In genomic region chr5:136135571-136136291, GRCm38 (mm10) we compare ENCODE assay signal across 8 mouse cellular contexts. TPM values are rescaled to one million over a fixed set of nuclear protein-coding genes. Genes with fewer than 3 reads are reported as not detected.
A peak's percentile ranks its signal among the peaks of the same experiment; 100 is the strongest.
DNase-seq lines count a peak whose midpoint lies in the region; ATAC-seq and TF ChIP-seq lines count a peak whose summit lies in the region.

Gene Lrwd1, minus strand, starts transcription at chr5:136136074.
Gene Alkbh4, plus strand, starts transcription at chr5:136136146.

- 0 out of 2 replicates have a peak, but pooled peaks cover 1% of the 10 kb centered on the region for H3K4me1 ChIP-seq in cortical plate, adult 2 months (ENCODE audit: control insufficient read depth, insufficient read depth, low read length)
- H3K4me1 ChIP-seq in megakaryocyte, embryonic 14.5 days = peaks cover 65% of the 10 kb centered on the region

- TF ChIP-seq POLR2A in cortical plate, adult 2 months (IDR thresholded peaks at IDR 0.05; ENCODE audit: extremely low read depth, insufficient read depth, low read length) = peak; percentile 70; the same call in 1 of the 2 replicates

- peak; percentile 30; the same call in 1 of the 2 replicates for TF ChIP-seq CTCF in cortical plate, adult 2 months (IDR thresholded peaks at IDR 0.05; ENCODE audit: extremely low read depth, insufficient read depth, low read length)

- no peaks in the 10 kb centered on the region for H3K9me3 ChIP-seq in megakaryocyte, embryonic 14.5 days

- DNase-seq in gastrocnemius, adult 8-10 months (ENCODE audit: low spot score in 2 of 2) = peak; percentile 92 to 96
- peak; percentile 67 for DNase-seq in hindlimb bud, embryonic 11.5 days (ENCODE audit: extremely low spot score, low read depth, low spot score)
- peak; percentile 84 to 93 for DNase-seq in left cerebral cortex, adult 8-10 months (ENCODE audit: low spot score in 2 of 2)
- peak; percentile 98 for DNase-seq in right cerebral cortex, postnatal 10 days (ENCODE audit: low spot score in 2 of 2)
- DNase-seq in urinary bladder, postnatal 25 days (ENCODE audit: low spot score) = peak; percentile 89

- peak within 1 kb of the TSS; percentile 59 for H3K4me3 ChIP-seq in cortical plate, adult 2 months (ENCODE audit: insufficient read depth, low read length)
- peak within 1 kb of the TSS; percentile 95 for H3K4me3 ChIP-seq in megakaryocyte, embryonic 14.5 days (replicated peaks)

- peak; percentile 93 for ATAC-seq in activated CD4-positive, CD25-positive, alpha-beta regulatory T cell, adult 4 months

- no peaks in the 10 kb centered on the region for H3K27me3 ChIP-seq in megakaryocyte, embryonic 14.5 days (replicated peaks)

- H3K36me3 ChIP-seq in megakaryocyte, embryonic 14.5 days (replicated peaks; ENCODE audit: low read length) = peaks cover 68% of the 10 kb centered on the region

- no peak within 1 kb of the TSS for H3K27ac ChIP-seq in cortical plate, adult 2 months (ENCODE audit: insufficient read depth, low read length)

RNA-seq across cellular contexts. Expression of gene Lrwd1, which starts in this region (rescaled TPM):
- 10 to 100 TPM; 31.7 to 35.3 TPM for polyA plus RNA-seq in activated CD4-positive, CD25-positive, alpha-beta regulatory T cell, adult 4 months (2017; shearing (Covaris generic))
- polyA plus RNA-seq in cortical plate, adult 2 months (2012; rRNA removed) = 18.2 and 19.8 TPM in 2 replicates
- 1 to 10 TPM; 4.1 to 5.7 (median 4.2) TPM for total RNA-seq in gastrocnemius, adult 8-10 months (2022)
- total RNA-seq in left cerebral cortex, adult 8-10 months (2022) = 10 to 100 TPM; 11.6 to 14.9 (median 13.4) TPM
- 47.2 and 54.5 TPM in 2 replicates for polyA plus RNA-seq in megakaryocyte, embryonic 14.5 days (2012; ENCODE audit: insufficient read depth, low replicate concordance)

RNA-seq across cellular contexts. Expression of gene Alkbh4, which starts in this region (rescaled TPM):
- 10 to 100 TPM; 49.3 to 56.2 TPM for polyA plus RNA-seq in activated CD4-positive, CD25-positive, alpha-beta regulatory T cell, adult 4 months (2017; shearing (Covaris generic))
- 10.4 and 11.3 TPM in 2 replicates for polyA plus RNA-seq in cortical plate, adult 2 months (2012; rRNA removed)
- total RNA-seq in gastrocnemius, adult 8-10 months (2022) = 1 to 10 TPM; 3.4 to 6.1 (median 4.1) TPM
- total RNA-seq in left cerebral cortex, adult 8-10 months (2022) = 10 to 100 TPM in 2 of 4 experiments, 1 to 10 TPM in 2; 8.5 to 12.2 (median 9.9) TPM
- 37.3 and 77.1 TPM in 2 replicates for polyA plus RNA-seq in megakaryocyte, embryonic 14.5 days (2012; ENCODE audit: insufficient read depth, low replicate concordance)
